Mouse (Mus musculus): ENCODE measurements around the gene Pla1a. TPM values are rescaled to one million over a fixed set of nuclear protein-coding genes. Genes with fewer than 3 reads are reported as not detected.

Pla1a gene
- polyA plus RNA-seq, 1 experiment from 2014 or later: 0.60 TPM

DNA sequence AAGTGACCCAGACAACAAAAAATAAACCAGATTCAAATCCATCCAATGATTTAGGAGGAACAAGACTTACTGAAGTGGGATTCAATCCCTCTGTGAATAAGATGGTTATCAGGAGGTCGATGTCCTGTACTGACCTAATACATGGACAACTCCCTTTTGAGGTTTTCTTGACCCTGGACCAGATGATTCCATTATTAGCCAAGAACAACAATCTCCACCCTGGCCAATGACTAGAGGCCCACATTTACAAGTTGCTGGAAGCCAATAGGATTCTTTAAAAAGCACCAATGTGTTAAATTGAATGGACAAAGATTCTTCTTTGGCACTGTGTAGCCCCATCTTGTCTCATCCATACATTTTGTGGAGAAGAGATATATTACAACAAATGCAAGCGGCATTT, 7.6 kb downstream of the Pla1a start:
- 87% methylated on average over 2 of the region's 2 CpGs for WGBS

DNA sequence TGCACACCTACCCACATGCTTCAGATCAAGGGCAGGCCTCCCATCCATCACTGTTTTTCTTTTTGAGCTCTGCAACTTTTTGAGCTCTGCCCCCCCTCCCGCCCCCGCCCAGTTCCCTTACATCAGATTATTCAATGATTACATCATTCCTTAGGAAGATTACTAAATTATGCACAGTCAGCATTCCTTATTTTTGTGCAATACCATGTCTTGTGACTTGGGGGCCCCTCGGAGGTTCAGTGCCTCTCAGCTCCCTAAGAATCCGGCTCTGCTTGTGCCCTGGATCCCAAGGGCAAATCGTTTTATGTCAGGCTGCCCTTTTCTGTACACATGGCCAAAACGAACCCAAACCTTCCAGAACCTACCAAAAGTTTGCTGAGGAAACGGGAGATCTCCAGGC, 18.0 kb downstream of the Pla1a start:
- 71% methylated on average over 7 of the region's 7 CpGs for WGBS
- no peak overlapping the region for H3K9ac ChIP-seq

More for the DNA sequence above, 7.6 kb downstream of the Pla1a start:
- Histone ChIP-seq H3K9ac (no peak overlapping the region), H3K9me3 (replicated peaks) (no peaks in the 10 kb centered on the region), H3K4me1 (no peaks in the 10 kb centered on the region), H3K4me2 (replicated peaks) (no peak overlapping the region), H3K27ac (replicated peaks) (no peak overlapping the region), H3K27me3 (no peaks in the 10 kb centered on the region), H3K4me3 (replicated peaks) (no peak overlapping the region), H3K36me3 (no peaks in the 10 kb centered on the region)
- no peak for ATAC-seq (ENCODE audit: insufficient number of reproducible peaks, low FRiP score, low TSS enrichment, low read depth)

DNA sequence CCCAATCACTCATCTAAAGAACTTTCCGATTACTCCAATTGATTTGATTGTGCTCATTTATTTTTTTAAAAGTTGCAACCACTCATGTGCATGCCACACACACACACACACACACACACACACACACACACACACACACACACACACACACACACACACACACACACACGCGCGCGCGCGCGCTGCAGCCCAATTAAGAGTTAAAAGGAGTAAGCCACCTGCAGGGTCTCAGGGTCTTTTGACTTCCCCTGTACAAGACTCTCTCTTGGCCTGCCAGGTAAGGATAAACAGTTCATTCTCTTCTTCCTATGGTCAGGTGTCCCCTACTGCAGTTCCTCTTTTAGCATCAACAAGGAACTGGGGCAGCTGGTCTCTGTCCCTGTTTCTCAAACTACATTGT, 24.5 kb downstream of the Pla1a start:
- Histone ChIP-seq H3K4me2 (replicated peaks) (no peak overlapping the region), H3K27ac (replicated peaks) (no peak overlapping the region), H3K27me3 (no peaks in the 10 kb centered on the region), H3K9me3 (replicated peaks) (no peaks in the 10 kb centered on the region), H3K9ac (no peak overlapping the region), H3K4me3 (replicated peaks) (no peak overlapping the region), H3K4me1 (no peaks in the 10 kb centered on the region), H3K36me3 (no peaks in the 10 kb centered on the region)
- ATAC-seq (ENCODE audit: insufficient number of reproducible peaks, low FRiP score, low TSS enrichment, low read depth): no peak
- WGBS: 92% methylated on average over 8 of the region's 8 CpGs

More for the DNA sequence above, 18.0 kb downstream of the Pla1a start:
- Histone ChIP-seq H3K27me3 (no peaks in the 10 kb centered on the region), H3K4me1 (peaks cover 3% of the 10 kb centered on the region; the same call in 1 of the 2 replicates), H3K27ac (replicated peaks) (no peak overlapping the region), H3K4me2 (replicated peaks) (no peak overlapping the region), H3K9me3 (replicated peaks) (no peaks in the 10 kb centered on the region), H3K36me3 (no peaks in the 10 kb centered on the region), H3K4me3 (replicated peaks) (no peak overlapping the region)
- no peak for ATAC-seq (ENCODE audit: insufficient number of reproducible peaks, low FRiP score, low TSS enrichment, low read depth)

DNA sequence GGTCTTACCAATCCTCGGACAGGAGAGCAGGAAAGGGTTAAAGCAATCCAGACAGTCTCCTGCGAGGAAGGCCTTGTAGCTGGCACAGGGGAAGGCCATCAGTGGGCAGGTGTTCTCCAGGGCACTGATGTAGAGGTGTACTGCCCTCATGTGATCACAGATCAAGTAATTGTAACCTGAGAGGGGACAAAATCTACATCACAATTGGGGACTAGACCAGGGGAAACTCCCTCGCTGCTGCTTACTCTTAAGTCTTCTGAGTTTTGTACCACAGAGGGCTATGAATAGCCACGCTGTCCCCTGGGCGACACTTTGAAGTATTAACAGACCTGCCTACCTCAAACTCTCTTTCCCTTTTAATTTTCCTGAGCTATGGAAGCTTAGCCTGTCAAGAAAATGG, 25.4 kb downstream of the Pla1a start:
- Histone ChIP-seq H3K9ac (no peak overlapping the region), H3K4me3 (replicated peaks) (no peak overlapping the region), H3K36me3 (no peaks in the 10 kb centered on the region), H3K27ac (replicated peaks) (no peak overlapping the region), H3K4me2 (replicated peaks) (no peak overlapping the region), H3K9me3 (replicated peaks) (no peaks in the 10 kb centered on the region), H3K4me1 (no peaks in the 10 kb centered on the region), H3K27me3 (no peaks in the 10 kb centered on the region)
- 34% methylated on average over 5 of the region's 5 CpGs for WGBS
- no peak for ATAC-seq (ENCODE audit: insufficient number of reproducible peaks, low FRiP score, low TSS enrichment, low read depth)

DNA sequence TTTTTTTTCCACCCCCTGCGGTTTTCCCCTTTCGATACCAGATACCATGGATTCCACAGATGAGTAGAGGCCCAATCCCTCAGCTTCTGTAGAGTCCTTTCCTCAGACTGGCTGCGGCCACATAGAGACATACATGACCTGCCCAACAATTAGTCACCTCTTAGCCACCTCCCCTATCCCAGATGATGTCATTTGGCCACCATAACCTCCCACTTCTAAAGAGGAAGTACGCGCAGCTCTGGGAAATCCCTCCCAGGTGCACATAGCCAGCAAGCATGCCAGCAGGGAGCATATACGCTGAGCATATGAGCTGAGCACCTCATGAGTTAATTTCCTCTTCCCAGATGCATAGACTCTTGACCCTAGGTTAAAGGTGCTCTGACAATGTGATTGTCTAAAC, 26.2 kb downstream of the Pla1a start:
- no peak for ATAC-seq (ENCODE audit: insufficient number of reproducible peaks, low FRiP score, low TSS enrichment, low read depth)
- Histone ChIP-seq H3K4me2 (replicated peaks) (no peak overlapping the region), H3K4me3 (replicated peaks) (no peak overlapping the region), H3K4me1 (no peaks in the 10 kb centered on the region), H3K9me3 (replicated peaks) (no peaks in the 10 kb centered on the region), H3K9ac (no peak overlapping the region), H3K36me3 (no peaks in the 10 kb centered on the region), H3K27me3 (no peaks in the 10 kb centered on the region), H3K27ac (replicated peaks) (no peak overlapping the region)
- WGBS: 85% methylated on average over 6 of the region's 6 CpGs

DNA sequence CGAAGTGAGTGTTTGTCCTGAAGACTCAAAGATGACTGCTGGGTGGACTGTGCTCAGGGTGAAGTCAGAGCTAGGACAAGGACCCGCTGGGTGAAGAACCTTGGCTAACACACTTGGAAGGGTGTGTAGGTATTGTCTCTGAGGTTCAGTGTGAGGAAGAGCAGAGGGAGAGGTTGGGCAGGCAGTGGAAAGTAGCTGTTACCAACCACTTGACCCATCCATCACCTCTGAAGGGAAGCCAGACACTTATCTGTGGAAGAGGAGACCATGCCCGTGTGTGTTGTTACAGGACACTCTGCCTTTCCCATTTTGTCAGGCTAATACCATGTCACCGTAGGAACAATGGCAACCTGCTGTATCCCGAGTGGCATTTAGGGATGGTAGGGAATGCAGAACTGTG, 26.7 kb downstream of the Pla1a start:
- Histone ChIP-seq H3K4me2 (replicated peaks) (no peak overlapping the region), H3K9ac (no peak overlapping the region), H3K4me3 (replicated peaks) (no peak overlapping the region), H3K27me3 (no peaks in the 10 kb centered on the region), H3K4me1 (no peaks in the 10 kb centered on the region), H3K36me3 (no peaks in the 10 kb centered on the region), H3K9me3 (replicated peaks) (no peaks in the 10 kb centered on the region), H3K27ac (replicated peaks) (no peak overlapping the region)
- no peak for ATAC-seq (ENCODE audit: insufficient number of reproducible peaks, low FRiP score, low TSS enrichment, low read depth)
- WGBS: 81% methylated on average over 5 of the region's 5 CpGs

DNA sequence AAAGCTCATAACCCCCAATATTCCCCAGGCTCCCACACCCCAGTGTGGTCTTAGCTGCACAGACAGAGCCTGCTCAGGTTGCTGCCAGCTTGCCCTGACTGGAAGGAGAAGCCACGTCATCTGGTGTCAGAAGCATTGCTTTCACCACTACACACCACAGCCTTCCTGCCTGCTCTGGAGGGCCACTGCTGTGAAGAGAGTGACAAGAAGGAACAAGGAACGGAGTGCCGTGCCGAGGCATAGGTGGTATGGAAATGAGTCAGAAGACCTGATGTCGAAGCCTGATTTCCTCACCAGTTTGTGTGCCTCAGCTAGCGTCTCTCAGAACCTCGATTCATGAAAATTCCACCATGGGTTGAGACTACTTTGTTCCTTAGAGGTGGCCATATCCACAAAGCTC, 29.3 kb downstream of the Pla1a start:
- H3K36me3 ChIP-seq: no peaks in the 10 kb centered on the region
- no peak overlapping the region for H3K4me2 ChIP-seq (replicated peaks)
- H3K9ac ChIP-seq: no peak overlapping the region
- no peak overlapping the region for H3K27ac ChIP-seq (replicated peaks)
- H3K9me3 ChIP-seq (replicated peaks): no peaks in the 10 kb centered on the region
- 86% methylated on average over 7 of the region's 7 CpGs for WGBS
- H3K27me3 ChIP-seq: no peaks in the 10 kb centered on the region
- ATAC-seq (ENCODE audit: insufficient number of reproducible peaks, low FRiP score, low TSS enrichment, low read depth): no peak
- H3K4me1 ChIP-seq: peaks cover 16% of the 10 kb centered on the region
- H3K4me3 ChIP-seq (replicated peaks): no peak overlapping the region

DNA sequence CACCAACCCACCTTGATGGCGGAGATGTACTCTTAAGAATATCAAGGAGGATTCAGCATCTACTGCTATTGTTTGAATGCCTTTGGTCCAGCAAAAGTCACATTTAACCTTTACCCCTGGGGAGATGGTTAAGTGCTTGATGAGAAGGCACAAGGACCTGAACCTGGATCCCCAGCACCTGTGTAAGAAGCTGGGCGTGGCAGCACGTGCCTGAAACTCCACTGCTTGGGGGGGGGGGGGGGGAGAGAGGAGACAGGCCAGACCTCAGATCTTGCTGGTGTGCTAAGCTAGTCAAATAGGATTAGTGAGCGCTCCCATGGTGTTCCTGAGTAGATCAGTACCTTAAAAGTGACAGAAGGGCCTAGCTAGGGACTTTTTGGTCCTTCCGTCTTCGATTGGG, 31.5 kb downstream of the Pla1a start:
- H3K36me3 ChIP-seq: no peaks in the 10 kb centered on the region
- WGBS: 75% methylated on average over 6 of the region's 6 CpGs
- H3K4me2 ChIP-seq (replicated peaks): no peak overlapping the region
- H3K9me3 ChIP-seq (replicated peaks): no peaks in the 10 kb centered on the region
- H3K27ac ChIP-seq (replicated peaks): no peak overlapping the region
- no peaks in the 10 kb centered on the region for H3K27me3 ChIP-seq
- H3K9ac ChIP-seq: no peak overlapping the region
- peaks cover 18% of the 10 kb centered on the region for H3K4me1 ChIP-seq
- no peak overlapping the region for H3K4me3 ChIP-seq (replicated peaks)
- no peak for ATAC-seq (ENCODE audit: insufficient number of reproducible peaks, low FRiP score, low TSS enrichment, low read depth)

DNA sequence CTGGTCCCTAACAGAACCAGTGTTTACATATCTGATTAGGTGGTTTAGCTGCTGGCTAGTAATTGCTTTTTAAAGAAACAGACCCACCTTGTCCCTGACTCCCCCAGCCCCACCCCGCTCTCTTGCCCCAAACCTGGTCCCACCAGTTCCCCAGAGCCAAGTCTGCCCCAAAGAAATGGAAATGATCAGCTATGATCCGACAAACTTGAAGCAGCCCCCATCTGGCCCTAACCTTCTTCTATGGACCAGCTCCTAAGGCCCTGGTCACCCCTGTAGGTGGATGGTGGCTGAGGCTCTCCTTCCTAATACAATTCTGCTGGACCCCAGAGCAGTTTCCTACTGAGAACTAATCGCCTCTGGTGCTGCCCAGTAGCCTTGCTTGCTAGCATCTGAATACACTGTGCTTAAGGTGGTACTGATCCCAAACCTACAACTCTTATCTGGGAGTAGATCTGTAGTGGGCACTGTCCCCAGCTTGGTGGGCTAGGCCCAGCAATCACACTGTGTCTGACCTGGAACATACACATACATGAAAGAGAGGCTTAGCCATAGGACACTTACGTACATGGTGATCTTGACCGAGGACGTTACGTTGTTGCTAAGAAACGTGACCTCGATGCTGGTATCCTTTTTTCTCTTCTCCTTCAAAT, 32.5 kb downstream of the Pla1a start:
- H3K27ac ChIP-seq (replicated peaks): peak overlapping the region; percentile 82
- no peaks in the 10 kb centered on the region for H3K36me3 ChIP-seq
- WGBS: 75% methylated on average over 9 of the region's 9 CpGs
- H3K4me3 ChIP-seq (replicated peaks): peak overlapping the region; percentile 25; the same call in 1 of the 2 replicates
- ATAC-seq (ENCODE audit: insufficient number of reproducible peaks, low FRiP score, low TSS enrichment, low read depth): no peak
- no peaks in the 10 kb centered on the region for H3K9me3 ChIP-seq (replicated peaks)
- H3K9ac ChIP-seq: no peak overlapping the region
- peaks cover 22% of the 10 kb centered on the region for H3K4me1 ChIP-seq
- no peaks in the 10 kb centered on the region for H3K27me3 ChIP-seq
- H3K4me2 ChIP-seq (replicated peaks): peak overlapping the region; percentile 51

DNA sequence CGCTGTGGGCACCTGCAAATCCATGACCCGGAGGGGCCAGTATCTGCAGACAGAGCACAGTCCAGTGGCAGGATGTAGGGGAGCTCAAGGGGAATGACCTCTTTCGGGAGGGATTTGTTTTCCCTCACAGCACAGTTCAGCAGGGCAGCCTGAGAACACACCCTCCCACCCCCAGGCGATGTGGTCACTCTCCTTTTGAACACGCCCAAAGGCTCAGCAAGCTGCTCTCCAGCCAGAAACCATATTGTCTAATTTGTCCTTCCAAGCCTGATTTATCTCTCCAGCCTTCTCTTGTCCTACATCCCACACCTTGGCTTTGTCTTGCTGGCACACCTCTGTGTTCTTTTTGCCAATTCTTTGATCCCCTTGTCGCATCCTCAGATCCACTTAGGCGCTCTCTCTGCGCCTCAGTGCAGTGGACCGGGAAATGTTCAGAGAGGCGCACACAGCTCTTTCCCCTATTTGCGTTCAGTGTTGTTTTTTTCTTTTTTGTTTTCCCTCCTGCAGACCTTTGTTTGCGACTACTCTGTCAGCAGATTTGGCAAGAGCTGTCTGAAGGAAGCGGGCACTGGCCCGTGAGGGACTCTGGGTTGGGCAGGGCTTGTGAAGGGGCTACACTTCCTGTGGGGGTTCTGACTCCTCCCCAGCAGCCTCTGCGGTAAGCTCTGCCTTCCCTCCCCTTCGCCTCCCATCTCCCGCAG, 33.3 kb downstream of the Pla1a start:
- H3K9ac ChIP-seq: peak overlapping the region; percentile 21; the same call in 1 of the 2 replicates
- peak overlapping the region; percentile 51 for H3K4me2 ChIP-seq (replicated peaks)
- no peaks in the 10 kb centered on the region for H3K27me3 ChIP-seq
- ATAC-seq (ENCODE audit: insufficient number of reproducible peaks, low FRiP score, low TSS enrichment, low read depth): peak; percentile 82
- H3K4me3 ChIP-seq (replicated peaks): peak overlapping the region; percentile 25
- no peaks in the 10 kb centered on the region for H3K9me3 ChIP-seq (replicated peaks)
- H3K4me1 ChIP-seq: peaks cover 22% of the 10 kb centered on the region
- H3K36me3 ChIP-seq: no peaks in the 10 kb centered on the region
- 13% methylated on average over 17 of the region's 17 CpGs for WGBS
- H3K27ac ChIP-seq (replicated peaks): peak overlapping the region; percentile 82

DNA sequence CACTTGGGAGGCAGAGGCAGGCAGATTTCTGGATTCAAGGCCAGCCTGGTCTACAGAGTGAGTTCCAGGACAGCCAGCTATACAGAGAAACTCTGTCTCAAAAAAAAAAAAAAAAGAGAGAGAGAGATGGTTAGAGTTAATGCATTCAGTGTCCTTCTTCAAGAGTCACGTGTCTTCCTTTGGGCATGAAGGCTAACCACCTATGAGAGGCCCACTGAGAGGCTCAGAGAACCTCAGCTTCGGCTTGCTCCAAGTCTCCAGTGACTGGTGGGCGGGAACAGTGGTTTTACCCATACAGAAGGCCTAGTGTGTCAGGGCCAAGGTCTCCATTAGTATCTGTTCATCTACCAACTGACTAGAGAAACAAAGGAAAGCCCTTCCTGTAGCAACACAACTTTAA, 33.9 kb downstream of the Pla1a start:
- Histone ChIP-seq H3K4me2 (replicated peaks) (peak overlapping the region; percentile 51; the same call in 1 of the 2 replicates), H3K4me3 (replicated peaks) (no peak overlapping the region), H3K36me3 (no peaks in the 10 kb centered on the region), H3K9ac (no peak overlapping the region), H3K27me3 (no peaks in the 10 kb centered on the region), H3K9me3 (replicated peaks) (no peaks in the 10 kb centered on the region), H3K4me1 (peaks cover 22% of the 10 kb centered on the region), H3K27ac (replicated peaks) (peak overlapping the region; percentile 82)
- no peak for ATAC-seq (ENCODE audit: insufficient number of reproducible peaks, low FRiP score, low TSS enrichment, low read depth)
- 68% methylated on average over 3 of the region's 3 CpGs for WGBS

DNA sequence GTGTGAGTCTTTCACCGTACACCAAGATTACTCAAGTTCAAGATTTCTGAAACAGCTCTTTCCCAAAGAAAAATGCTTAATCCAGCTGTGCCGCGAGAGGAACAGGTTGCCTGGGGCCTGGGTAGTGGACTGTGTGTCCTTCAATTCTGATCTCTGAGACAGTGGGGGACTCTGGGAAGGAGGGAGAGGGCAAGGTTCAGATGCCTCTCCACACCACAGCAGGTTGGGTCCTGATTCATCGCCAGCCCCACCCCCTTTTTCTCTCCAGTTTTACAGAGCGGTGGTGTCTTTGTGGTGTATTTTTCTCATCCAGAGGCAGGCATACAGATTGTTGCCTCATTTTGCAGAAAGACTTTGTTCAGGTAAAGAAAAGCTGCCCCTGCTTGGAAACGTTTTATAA, 34.7 kb downstream of the Pla1a start:
- H3K9ac ChIP-seq: no peak overlapping the region
- ATAC-seq (ENCODE audit: insufficient number of reproducible peaks, low FRiP score, low TSS enrichment, low read depth): no peak
- 85% methylated on average over 6 of the region's 6 CpGs for WGBS

More for the DNA sequence above, 34.7 kb downstream of the Pla1a start:
- H3K9me3 ChIP-seq (replicated peaks): no peaks in the 10 kb centered on the region
- H3K4me1 ChIP-seq: peaks cover 22% of the 10 kb centered on the region
- no peaks in the 10 kb centered on the region for H3K27me3 ChIP-seq
- H3K4me3 ChIP-seq (replicated peaks): no peak overlapping the region
- no peak overlapping the region for H3K4me2 ChIP-seq (replicated peaks)
- no peaks in the 10 kb centered on the region for H3K36me3 ChIP-seq
- H3K27ac ChIP-seq (replicated peaks): no peak overlapping the region
